Mouse (Mus musculus): Measurements from ENCODE around the gene Cdkal1. TPM values are rescaled to one million over a fixed set of nuclear protein-coding genes. Genes with fewer than 3 reads are reported as not detected.

Cdkal1 gene
- total and polyA plus RNA-seq, 3 experiments, result 3.9 to 30.3 (median 29.9) TPM

- 90% methylated on average over 5 of the region's 5 CpGs for WGBS
- Histone ChIP-seq H3K27me3 (ENCODE audit: control insufficient read depth, insufficient read depth, low read length) (no peaks in the 10 kb centered on the region), H3K36me3 (ENCODE audit: control insufficient read depth, insufficient read depth, low read length) (no peaks in the 10 kb centered on the region), H3K9ac (ENCODE audit: low read depth, low read length) (no peak overlapping the region), H3K4me3 (no peak overlapping the region), H3K4me1 (ENCODE audit: control insufficient read depth, insufficient read depth, low read length) (no peaks in the 10 kb centered on the region), H3K79me2 (replicated peaks; ENCODE audit: control insufficient read depth, insufficient read depth, low read length) (no peaks in the 10 kb centered on the region), H3K27ac (no peak overlapping the region)
- intact Hi-C loops (cut with DNase I), result no loop called here
- no peak for DNase-seq
- TF ChIP-seq CTCF (IDR thresholded peaks at IDR 0.05) (no peak), POLR2A (IDR thresholded peaks at IDR 0.05; ENCODE audit: insufficient read depth, low read depth, low read length) (no peak), EP300 (IDR thresholded peaks at IDR 0.05; ENCODE audit: insufficient read depth, low read depth, low read length) (no peak)
These were observed 539.2 kb downstream of the Cdkal1 start for GRCm38 (mm10) chr13:29316271-29316670.

GRCm38 (mm10) chr13:29312026-29312425, 543.4 kb downstream of the Cdkal1 start:
- intact Hi-C loops (cut with DNase I), result no loop called here
- H3K9ac ChIP-seq (ENCODE audit: low read depth, low read length), result no peak overlapping the region
- WGBS, result 80% methylated on average over 2 of the region's 2 CpGs

GRCm38 (mm10) chr13:29307420-29307819, 548.1 kb downstream of the Cdkal1 start:
- Histone ChIP-seq H3K27me3 (ENCODE audit: control insufficient read depth, insufficient read depth, low read length) (no peaks in the 10 kb centered on the region), H3K79me2 (replicated peaks; ENCODE audit: control insufficient read depth, insufficient read depth, low read length) (no peaks in the 10 kb centered on the region), H3K4me1 (ENCODE audit: control insufficient read depth, insufficient read depth, low read length) (no peaks in the 10 kb centered on the region), H3K36me3 (ENCODE audit: control insufficient read depth, insufficient read depth, low read length) (no peaks in the 10 kb centered on the region), H3K9ac (ENCODE audit: low read depth, low read length) (no peak overlapping the region), H3K27ac (no peak overlapping the region), H3K4me3 (no peak overlapping the region)
- TF ChIP-seq POLR2A (IDR thresholded peaks at IDR 0.05; ENCODE audit: insufficient read depth, low read depth, low read length), result no peak
- TF ChIP-seq EP300 (IDR thresholded peaks at IDR 0.05; ENCODE audit: insufficient read depth, low read depth, low read length), result no peak
- TF ChIP-seq CTCF (IDR thresholded peaks at IDR 0.05), result no peak
- no peak for DNase-seq
- intact Hi-C loops (cut with DNase I), result no loop called here
- 27% methylated on average over 6 of the region's 6 CpGs for WGBS

More at GRCm38 (mm10) chr13:29312026-29312425, 543.4 kb downstream of the Cdkal1 start:
- H3K4me1 ChIP-seq (ENCODE audit: control insufficient read depth, insufficient read depth, low read length), result no peaks in the 10 kb centered on the region
- no peak for DNase-seq
- no peaks in the 10 kb centered on the region for H3K27me3 ChIP-seq (ENCODE audit: control insufficient read depth, insufficient read depth, low read length)
- TF ChIP-seq POLR2A (IDR thresholded peaks at IDR 0.05; ENCODE audit: insufficient read depth, low read depth, low read length), result no peak
- TF ChIP-seq EP300 (IDR thresholded peaks at IDR 0.05; ENCODE audit: insufficient read depth, low read depth, low read length), result no peak
- TF ChIP-seq CTCF (IDR thresholded peaks at IDR 0.05), result no peak
- no peaks in the 10 kb centered on the region for H3K79me2 ChIP-seq (replicated peaks; ENCODE audit: control insufficient read depth, insufficient read depth, low read length)
- H3K4me3 ChIP-seq, result no peak overlapping the region
- no peak overlapping the region for H3K27ac ChIP-seq
- H3K36me3 ChIP-seq (ENCODE audit: control insufficient read depth, insufficient read depth, low read length), result no peaks in the 10 kb centered on the region

GRCm38 (mm10) chr13:29292608-29293240, 562.8 kb downstream of the Cdkal1 start:
- Histone ChIP-seq H3K79me2 (replicated peaks; ENCODE audit: control insufficient read depth, insufficient read depth, low read length) (no peaks in the 10 kb centered on the region), H3K27ac (no peak overlapping the region), H3K27me3 (ENCODE audit: control insufficient read depth, insufficient read depth, low read length) (no peaks in the 10 kb centered on the region), H3K4me1 (ENCODE audit: control insufficient read depth, insufficient read depth, low read length) (no peaks in the 10 kb centered on the region), H3K4me3 (no peak overlapping the region), H3K36me3 (ENCODE audit: control insufficient read depth, insufficient read depth, low read length) (no peaks in the 10 kb centered on the region), H3K9ac (ENCODE audit: low read depth, low read length) (no peak overlapping the region)
- TF ChIP-seq EP300 (IDR thresholded peaks at IDR 0.05; ENCODE audit: insufficient read depth, low read depth, low read length) (no peak), CTCF (IDR thresholded peaks at IDR 0.05) (no peak), POLR2A (IDR thresholded peaks at IDR 0.05; ENCODE audit: insufficient read depth, low read depth, low read length) (no peak)
- intact Hi-C loops (cut with DNase I), result no loop called here
- WGBS, result 78% methylated on average over 9 of the region's 9 CpGs
- DNase-seq, result no peak

- Histone ChIP-seq H3K27me3 (ENCODE audit: control insufficient read depth, insufficient read depth, low read length) (no peaks in the 10 kb centered on the region), H3K4me3 (no peak overlapping the region), H3K4me1 (ENCODE audit: control insufficient read depth, insufficient read depth, low read length) (no peaks in the 10 kb centered on the region), H3K79me2 (replicated peaks; ENCODE audit: control insufficient read depth, insufficient read depth, low read length) (no peaks in the 10 kb centered on the region), H3K27ac (no peak overlapping the region), H3K9ac (ENCODE audit: low read depth, low read length) (no peak overlapping the region), H3K36me3 (ENCODE audit: control insufficient read depth, insufficient read depth, low read length) (no peaks in the 10 kb centered on the region)
- no peak for DNase-seq
- TF ChIP-seq POLR2A (IDR thresholded peaks at IDR 0.05; ENCODE audit: insufficient read depth, low read depth, low read length) (no peak), CTCF (IDR thresholded peaks at IDR 0.05) (no peak), EP300 (IDR thresholded peaks at IDR 0.05; ENCODE audit: insufficient read depth, low read depth, low read length) (no peak)
- WGBS, result 61% methylated on average over 4 of the region's 4 CpGs
- intact Hi-C loops (cut with DNase I), result no loop called here
These were observed 564.9 kb downstream of the Cdkal1 start for GRCm38 (mm10) chr13:29290569-29290968.

GRCm38 (mm10) chr13:29285058-29285457, 570.4 kb downstream of the Cdkal1 start:
- intact Hi-C loops (cut with DNase I), result no loop called here
- WGBS, result 52% methylated on average over 3 of the region's 3 CpGs
- TF ChIP-seq EP300 (IDR thresholded peaks at IDR 0.05; ENCODE audit: insufficient read depth, low read depth, low read length) (no peak), CTCF (IDR thresholded peaks at IDR 0.05) (no peak), POLR2A (IDR thresholded peaks at IDR 0.05; ENCODE audit: insufficient read depth, low read depth, low read length) (no peak)

More at GRCm38 (mm10) chr13:29285058-29285457, 570.4 kb downstream of the Cdkal1 start:
- no peak for DNase-seq
- no peaks in the 10 kb centered on the region for H3K36me3 ChIP-seq (ENCODE audit: control insufficient read depth, insufficient read depth, low read length)
- no peak overlapping the region for H3K27ac ChIP-seq
- H3K79me2 ChIP-seq (replicated peaks; ENCODE audit: control insufficient read depth, insufficient read depth, low read length), result no peaks in the 10 kb centered on the region
- no peak overlapping the region for H3K4me3 ChIP-seq
- H3K27me3 ChIP-seq (ENCODE audit: control insufficient read depth, insufficient read depth, low read length), result no peaks in the 10 kb centered on the region
- H3K4me1 ChIP-seq (ENCODE audit: control insufficient read depth, insufficient read depth, low read length), result peaks cover 2% of the 10 kb centered on the region
- no peak overlapping the region for H3K9ac ChIP-seq (ENCODE audit: low read depth, low read length)
